Mouse (Mus musculus): Measurements from ENCODE around the gene Aldh1l1. TPM values are rescaled to one million over a fixed set of nuclear protein-coding genes. Genes with fewer than 3 reads are reported as not detected.

The Aldh1l1 gene
- total and polyA plus RNA-seq, 3 experiments = 0.11 to 0.13 TPM; not detected in 1

DNA sequence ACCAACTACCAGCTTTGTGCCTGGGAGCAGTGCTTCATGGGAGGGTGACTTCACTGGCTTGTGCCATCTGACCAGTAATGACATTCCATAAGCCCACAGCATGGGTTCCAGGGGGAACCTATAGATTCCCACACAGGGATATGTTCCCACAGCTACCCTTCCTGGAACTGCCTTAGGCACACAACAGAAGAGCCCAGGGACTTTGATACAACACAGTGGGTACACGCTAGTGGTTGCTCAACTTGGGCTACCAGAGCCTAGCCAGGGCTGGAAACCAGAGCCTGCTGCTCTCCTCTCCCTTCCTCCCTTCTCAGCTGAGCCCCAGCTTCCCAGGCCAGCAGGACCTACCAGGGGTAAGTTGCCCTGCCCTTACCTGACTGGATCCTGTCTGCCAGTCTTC is 54.3 kb downstream of the Aldh1l1 start:
- DNase-seq (ENCODE audit: extremely low read depth) = no peak
- Histone ChIP-seq H3K27me3 (replicated peaks) (peaks cover 85% of the 10 kb centered on the region), H3K36me3 (replicated peaks in 1 of 2; ENCODE audit: control insufficient read depth in 1 of 2, insufficient read depth in 1 of 2, low read length in 1 of 2) (no peaks in the 10 kb centered on the region)

DNA sequence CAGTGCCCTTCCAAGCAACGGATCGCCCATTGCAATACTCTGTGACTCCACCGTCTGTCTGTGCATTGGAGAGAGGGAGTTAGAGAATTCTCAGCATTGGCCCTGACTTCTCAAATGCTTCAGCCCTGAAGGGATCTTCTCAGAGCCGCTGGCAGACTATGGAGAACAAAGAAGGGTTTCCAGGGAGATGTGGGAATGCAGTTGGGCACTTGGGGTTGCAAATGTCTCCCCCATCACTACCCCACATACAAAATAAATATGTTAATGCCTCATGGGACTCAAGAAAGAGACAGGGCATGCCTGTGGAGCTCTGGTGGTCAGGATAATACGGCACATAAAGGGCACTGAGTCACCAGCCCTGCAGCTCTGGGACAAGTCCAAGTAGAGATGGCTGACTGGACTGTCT is 55.1 kb downstream of the Aldh1l1 start:
- Histone ChIP-seq H3K4me3 (replicated peaks in 1 of 3; ENCODE audit: low read depth in 2 of 3, low read length in 2 of 3, poor library complexity in 1 of 3) (no peak overlapping the region), H3K27me3 (replicated peaks) (peaks cover 81% of the 10 kb centered on the region), H3K4me1 (ENCODE audit: control insufficient read depth in 1 of 2, insufficient read depth in 2 of 2) (no peaks in the 10 kb centered on the region), H3K36me3 (replicated peaks in 1 of 2; ENCODE audit: control insufficient read depth in 1 of 2, insufficient read depth in 1 of 2, low read length in 1 of 2) (no peaks in the 10 kb centered on the region), H3K9me3 (replicated peaks; ENCODE audit: low read length) (no peaks in the 10 kb centered on the region), H3K9ac (ENCODE audit: insufficient read depth, low read depth) (no peak overlapping the region), H3K27ac (ENCODE audit: insufficient read depth, low read depth) (no peak overlapping the region), H3K4me2 (ENCODE audit: insufficient read depth, low read depth, poor library complexity, severe bottlenecking) (no peak overlapping the region), H3K79me2 (replicated peaks; ENCODE audit: control insufficient read depth, extremely low read depth, insufficient read depth, poor library complexity, severe bottlenecking) (no peaks in the 10 kb centered on the region)
- TF ChIP-seq JUND (conservative IDR thresholded peaks at IDR 0.05; ENCODE audit: low read depth, low read length) = no peak
- TF ChIP-seq POLR2A (IDR thresholded peaks at IDR 0.05; ENCODE audit: low read depth, low read length) = no peak
- no peak for TF ChIP-seq BHLHE40 (IDR thresholded peaks at IDR 0.05; ENCODE audit: low read depth, low read length)
- TF ChIP-seq E2F4 (IDR thresholded peaks at IDR 0.05; ENCODE audit: insufficient replicate concordance, low read depth, low read length) = no peak
- no peak for TF ChIP-seq NRF1 (IDR thresholded peaks at IDR 0.05; ENCODE audit: low read depth, low read length)
- TF ChIP-seq HCFC1 (IDR thresholded peaks at IDR 0.05; ENCODE audit: low read depth, low read length) = no peak
- DNase-seq (ENCODE audit: extremely low read depth) = no peak
- dilution Hi-C loops (cut with MboI; ENCODE audit: extremely low pct_ligation_motif_present, extremely low pct_unique_long_range_greater_than_20kb, low sequenced_read_pairs) (no loop called here), in situ Hi-C loops (cut with MboI; ENCODE audit: low pct_ligation_motif_present, low pct_unique_long_range_greater_than_20kb, low sequenced_read_pairs) (loop anchor here (25.0 kb wide), 1 partner anchor 879 kb away; no protein-coding TSS in a partner anchor)

More for the DNA sequence above, 54.3 kb downstream of the Aldh1l1 start:
- Histone ChIP-seq H3K4me1 (ENCODE audit: control insufficient read depth in 1 of 2, insufficient read depth in 2 of 2) (no peaks in the 10 kb centered on the region), H3K9ac (ENCODE audit: insufficient read depth, low read depth) (no peak overlapping the region), H3K9me3 (replicated peaks; ENCODE audit: low read length) (no peaks in the 10 kb centered on the region), H3K4me3 (replicated peaks in 1 of 3; ENCODE audit: low read depth in 2 of 3, low read length in 2 of 3, poor library complexity in 1 of 3) (no peak overlapping the region), H3K27ac (ENCODE audit: insufficient read depth, low read depth) (no peak overlapping the region), H3K4me2 (ENCODE audit: insufficient read depth, low read depth, poor library complexity, severe bottlenecking) (no peak overlapping the region), H3K79me2 (replicated peaks; ENCODE audit: control insufficient read depth, extremely low read depth, insufficient read depth, poor library complexity, severe bottlenecking) (no peaks in the 10 kb centered on the region)
- no peak for TF ChIP-seq MAFK (IDR thresholded peaks at IDR 0.05; ENCODE audit: insufficient replicate concordance, low read length)
- TF ChIP-seq ZNF384 (IDR thresholded peaks at IDR 0.05; ENCODE audit: low read depth, low read length) = no peak
- no peak for TF ChIP-seq ZMIZ1 (IDR thresholded peaks at IDR 0.05; ENCODE audit: low read depth, low read length)
- TF ChIP-seq CHD1 (IDR thresholded peaks at IDR 0.05; ENCODE audit: low read depth, low read length) = no peak
- no peak for TF ChIP-seq SMC3 (IDR thresholded peaks at IDR 0.05; ENCODE audit: low read depth, low read length)
- no peak for TF ChIP-seq MEF2A (IDR thresholded peaks at IDR 0.05; ENCODE audit: borderline replicate concordance, low read depth, low read length)
- TF ChIP-seq UBTF (IDR thresholded peaks at IDR 0.05; ENCODE audit: low read depth, low read length) = no peak
- TF ChIP-seq BHLHE40 (IDR thresholded peaks at IDR 0.05; ENCODE audit: low read depth, low read length) = no peak
- TF ChIP-seq TCF12 (IDR thresholded peaks at IDR 0.05; ENCODE audit: low read depth, low read length) = no peak
- no peak for TF ChIP-seq JUND (conservative IDR thresholded peaks at IDR 0.05; ENCODE audit: low read depth, low read length)
- no peak for TF ChIP-seq SIN3A (IDR thresholded peaks at IDR 0.05; ENCODE audit: low read length)
- no peak for TF ChIP-seq ZKSCAN1 (IDR thresholded peaks at IDR 0.05; ENCODE audit: borderline replicate concordance, low read depth, low read length)
- TF ChIP-seq IRF4 (IDR thresholded peaks at IDR 0.05; ENCODE audit: low read depth, low read length) = no peak
- no peak for TF ChIP-seq USF2 (conservative IDR thresholded peaks at IDR 0.05; ENCODE audit: low read depth, low read length)
- TF ChIP-seq E2F4 (IDR thresholded peaks at IDR 0.05; ENCODE audit: insufficient replicate concordance, low read depth, low read length) = no peak
- no peak for TF ChIP-seq USF1 (IDR thresholded peaks at IDR 0.05; ENCODE audit: low read depth, low read length)
- no peak for TF ChIP-seq RAD21 (IDR thresholded peaks at IDR 0.05; ENCODE audit: low read depth, low read length)
- no peak for TF ChIP-seq NRF1 (IDR thresholded peaks at IDR 0.05; ENCODE audit: low read depth, low read length)
- no peak for TF ChIP-seq ETS1 (conservative IDR thresholded peaks at IDR 0.05; ENCODE audit: low read depth, low read length)
- in situ Hi-C loops (cut with MboI; ENCODE audit: low pct_ligation_motif_present, low pct_unique_long_range_greater_than_20kb, low sequenced_read_pairs) = loop anchor here (25.0 kb wide), 1 partner anchor 878 kb away; no protein-coding TSS in a partner anchor
- dilution Hi-C loops (cut with MboI; ENCODE audit: extremely low pct_ligation_motif_present, extremely low pct_unique_long_range_greater_than_20kb, low sequenced_read_pairs) = no loop called here

Measured in CH12.LX (cell line).